Mouse (Mus musculus) bone marrow, adult 2 months (tissue): ENCODE results near the gene Trap1. TPM values are rescaled to one million over a fixed set of nuclear protein-coding genes. Genes with fewer than 3 reads are reported as not detected.

ENCODE experiments used
- H3K27ac ChIP-seq: fragments of 200-500 bp; 2 replicates; pipeline ENCODE4 v1.5.1; 2012; ENCODE audit warnings: low read depth, mild to moderate bottlenecking, control low read depth, inconsistent platforms, low read length; ENCODE audit not compliant: control insufficient read depth, poor library complexity, insufficient read depth
- H3K4me1 ChIP-seq: fragments of 200-500 bp; 2 replicates; pipeline ENCODE4 v1.6.1; 2011; ENCODE audit warnings: low read length; ENCODE audit not compliant: control insufficient read depth, insufficient read depth
- H3K4me3 ChIP-seq: fragments of 200-500 bp; replicated peaks from 2 replicates; pipeline ENCODE3; 2011; ENCODE audit warnings: mild to moderate bottlenecking, low read depth, low read length, control low read depth; ENCODE audit not compliant: control insufficient read depth
- CTCF ChIP-seq: fragments of 200-500 bp; IDR thresholded peaks from 2 replicates; pipeline ENCODE4 v1.5.1; 2011; ENCODE audit warnings: low read length, control low read depth; ENCODE audit not compliant: control insufficient read depth, insufficient read depth
- POLR2A ChIP-seq: fragments of 200-500 bp; IDR thresholded peaks from 2 replicates; pipeline ENCODE4 v1.6.1; 2011; ENCODE audit warnings: low read depth, mild to moderate bottlenecking, control low read depth, low read length, borderline replicate concordance; ENCODE audit not compliant: control insufficient read depth
- WGBS: fragments of 180-500 bp; shearing (Covaris S2); methylation state at CpG from one replicate; pipeline ENCODE4 v1.1.7; 2018; 5-methylcytosine and 5-hydroxymethylcytosine counted together
- polyA plus RNA-seq: library from polyadenylated mRNA; stranded (reverse); fragments of >200 nt; gene quantifications from 2 replicates; pipeline ENCODE4 v1.2.4, GENCODE M21; 2011; ENCODE audit warnings: low replicate concordance; ENCODE audit not compliant: missing spikeins, insufficient read depth, insufficient read length

Gene Trap1
- polyA plus RNA-seq: 21.3 and 47.1 TPM in 2 replicates

DNA sequence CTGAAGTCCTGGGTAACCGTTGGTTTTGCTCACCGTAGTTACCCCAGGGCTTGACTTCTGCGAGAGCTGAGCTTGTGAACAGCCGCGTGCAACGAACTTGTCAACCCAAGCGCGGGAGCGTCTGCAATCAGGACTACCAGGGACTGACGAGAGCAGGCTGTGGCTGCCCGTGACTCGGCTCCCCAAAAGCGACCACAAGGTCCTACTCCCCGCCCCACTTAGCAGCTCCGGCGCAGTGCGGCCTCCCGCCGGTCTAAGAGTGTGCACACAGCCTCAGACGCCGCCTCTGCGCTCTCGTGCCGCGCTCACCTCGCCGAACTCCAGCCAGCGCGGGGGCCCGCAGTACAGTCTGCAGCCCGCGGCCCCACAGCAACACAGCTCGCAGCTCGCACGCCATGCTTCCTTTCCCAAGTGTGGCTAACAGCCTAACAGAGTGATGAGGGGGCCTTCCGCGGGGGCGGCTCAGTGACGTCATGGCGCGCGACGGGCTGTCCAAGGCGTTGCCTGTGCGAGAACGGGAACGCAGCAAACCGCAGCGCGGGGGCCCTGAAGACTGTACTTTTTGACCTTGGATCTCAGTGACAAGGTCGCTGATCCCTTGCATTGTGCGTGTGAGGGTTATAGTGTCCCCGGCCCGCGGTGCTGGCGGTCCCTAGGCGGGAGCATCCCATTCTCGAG is at the start of gene Trap1:
Gene Trap1, minus strand, starts transcription at position 444 of the 678 bp plus-strand sequence.
- under 1% methylated on average over 58 of the region's 58 CpGs for WGBS
- H3K4me1 ChIP-seq: peaks cover 2% of the 10 kb centered on the region
- 0 out of 2 replicates have a peak, but pooled peaks have one; percentile 3 for TF ChIP-seq CTCF
- peak; percentile 89 for TF ChIP-seq POLR2A
- H3K27ac ChIP-seq: peak within 1 kb of the TSS; percentile 84
- H3K4me3 ChIP-seq: peak within 1 kb of the TSS; percentile 92

- no peak overlapping the region for H3K4me3 ChIP-seq
- no peak overlapping the region for H3K27ac ChIP-seq
- no peak for TF ChIP-seq POLR2A
- no peaks in the 10 kb centered on the region for H3K4me1 ChIP-seq
- WGBS: 76% methylated on average over 4 of the region's 4 CpGs
Measured at GRCm38 (mm10) chr16:4117072-4117471, 39.4 kb upstream of the Trap1 start.

DNA sequence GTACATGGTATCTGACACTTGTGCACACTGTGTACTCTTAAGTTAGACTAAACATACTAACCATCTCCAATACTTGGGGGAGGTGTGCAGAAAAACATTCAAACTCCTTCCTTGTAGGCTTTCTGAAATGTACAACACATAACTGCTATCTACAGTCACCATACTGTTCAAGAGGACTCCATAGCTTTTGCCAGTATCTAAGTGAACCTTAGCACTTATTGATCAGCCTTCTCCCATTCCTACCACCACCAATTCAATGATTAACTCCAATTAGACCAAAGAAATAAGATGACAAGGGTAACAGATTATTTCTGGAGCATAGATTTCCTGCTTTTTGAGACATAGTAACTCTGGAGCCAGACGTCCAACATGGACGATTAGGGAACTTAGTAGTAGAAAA is 22.7 kb upstream of the Trap1 start:
- Histone ChIP-seq H3K27ac (no peak overlapping the region), H3K4me1 (no peaks in the 10 kb centered on the region), H3K4me3 (no peak overlapping the region)
- 80% methylated on average over 2 of the region's 2 CpGs for WGBS
- TF ChIP-seq POLR2A (no peak), CTCF (no peak)

GRCm38 (mm10) chr16:4097521-4097920 is 19.9 kb upstream of the Trap1 start:
- Histone ChIP-seq H3K27ac (no peak overlapping the region), H3K4me3 (no peak overlapping the region), H3K4me1 (no peaks in the 10 kb centered on the region)
- TF ChIP-seq CTCF (no peak), POLR2A (no peak)
- 89% methylated on average over 1 of the region's 1 CpGs for WGBS

DNA sequence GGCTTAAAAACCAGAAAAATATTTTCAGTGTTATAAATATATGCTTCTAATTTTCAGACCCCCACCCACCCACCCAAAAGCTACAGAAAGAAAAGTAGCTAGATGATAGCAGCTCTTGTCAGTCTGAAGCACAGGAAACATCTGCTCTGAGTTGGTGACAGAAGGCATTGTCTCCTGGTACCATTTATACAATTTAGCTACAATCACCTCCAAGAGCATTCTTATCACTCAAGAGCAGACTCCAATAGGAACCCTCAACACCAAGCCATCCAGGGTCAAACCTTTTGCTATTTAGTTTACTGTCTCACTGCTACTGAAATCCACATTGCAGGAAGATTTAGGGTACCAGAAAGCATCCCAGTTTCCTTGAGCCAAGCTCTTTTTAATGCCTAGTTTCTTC is 19.3 kb upstream of the Trap1 start:
- TF ChIP-seq POLR2A (no peak), CTCF (no peak)
- Histone ChIP-seq H3K27ac (no peak overlapping the region), H3K4me3 (no peak overlapping the region), H3K4me1 (no peaks in the 10 kb centered on the region)

DNA sequence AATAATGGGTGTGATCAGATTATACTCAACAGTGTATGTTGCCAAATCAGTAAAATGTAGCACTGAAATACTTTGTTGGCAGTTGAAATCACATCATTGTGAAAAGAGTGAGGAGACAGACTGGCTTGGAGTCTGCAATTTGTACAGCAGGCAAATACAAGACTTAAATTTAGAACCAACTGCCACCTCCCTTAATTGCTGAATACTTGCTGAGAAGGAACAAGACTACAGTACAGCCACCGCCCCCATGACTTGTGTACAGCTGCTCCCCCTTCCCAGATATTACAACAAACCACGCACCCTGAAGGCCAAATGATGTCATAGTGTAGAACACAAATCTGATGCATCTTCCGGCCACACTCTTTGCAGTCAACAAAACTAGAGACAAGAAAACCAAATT is 18.5 kb upstream of the Trap1 start:
- TF ChIP-seq POLR2A (no peak), CTCF (no peak)
- no peak overlapping the region for H3K4me3 ChIP-seq
- WGBS: 90% methylated on average over 3 of the region's 3 CpGs
- H3K4me1 ChIP-seq: no peaks in the 10 kb centered on the region
- no peak overlapping the region for H3K27ac ChIP-seq

DNA sequence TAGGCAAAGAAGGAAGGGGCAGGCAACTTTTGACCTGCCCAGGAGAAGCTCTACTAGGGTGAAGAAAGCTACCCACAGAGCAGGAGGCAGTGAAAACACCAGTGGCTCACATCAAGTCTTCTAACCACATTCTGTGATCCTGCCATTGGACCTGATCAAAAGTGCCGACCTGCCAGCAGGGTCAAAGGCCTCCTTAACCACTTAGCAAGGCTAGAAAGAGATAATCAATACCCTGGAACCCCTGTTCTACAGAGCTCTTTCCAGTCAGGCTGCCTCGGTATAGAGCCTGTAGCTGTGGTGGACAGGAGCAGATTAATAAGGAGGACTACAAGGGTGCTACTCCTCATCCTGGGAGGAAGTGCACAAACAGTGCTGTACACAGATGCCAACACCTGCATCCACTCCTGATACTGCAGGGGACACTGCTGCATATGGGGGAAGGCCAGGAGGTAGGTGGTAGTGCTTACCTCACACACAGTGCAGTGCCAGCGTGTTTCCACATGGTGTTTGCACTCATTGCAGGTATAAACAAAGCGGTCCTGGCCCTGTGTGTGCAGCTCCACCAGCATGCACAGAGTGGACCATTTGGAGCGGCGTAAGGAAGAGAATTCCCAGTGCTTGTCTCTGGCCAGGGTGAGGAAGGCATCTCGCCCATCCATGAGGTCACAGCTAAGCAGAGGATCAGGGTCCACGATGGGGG is 9.7 kb upstream of the Trap1 start:
- Histone ChIP-seq H3K4me3 (no peak overlapping the region), H3K4me1 (no peaks in the 10 kb centered on the region), H3K27ac (no peak overlapping the region)
- WGBS: 90% methylated on average over 8 of the region's 8 CpGs
- TF ChIP-seq CTCF (no peak), POLR2A (no peak)

GRCm38 (mm10) chr16:4085851-4086387 is 8.3 kb upstream of the Trap1 start:
- WGBS: 91% methylated on average over 9 of the region's 9 CpGs
- no peaks in the 10 kb centered on the region for H3K4me1 ChIP-seq
- H3K4me3 ChIP-seq: no peak overlapping the region
- no peak overlapping the region for H3K27ac ChIP-seq
- TF ChIP-seq CTCF (no peak), POLR2A (no peak)
